Mouse (Mus musculus) gastrocnemius, postnatal 36 days (tissue): ENCODE data around the gene Sprr2a2. TPM values are rescaled to one million over a fixed set of nuclear protein-coding genes. Genes with fewer than 3 reads are reported as not detected.
"Not testable (repeated sequence)": the region's sequence is repeated elsewhere in the genome, so short reads cannot be mapped to it uniquely, and the experiment has no call there.

Experiments
- DNase-seq, 2 experiments: peaks; one replicate each; pipeline ENCODE4 v3.0.0; 2022
- intact Hi-C: fragments of 180-260 bp; cut with DNase I; formaldehyde crosslinking; loops from one replicate; pipeline ENCODE4 v1.15.1; 2025
- long read RNA-seq, 2 experiments: library from polyadenylated mRNA; stranded (forward); transcript quantifications; one replicate each; pipeline ENCODE4 v2.0.0; 2021
- total RNA-seq, 2 experiments: library from RNA; stranded (reverse); gene quantifications; 2 replicates each; pipeline ENCODE4 v1.2.3; 2021

Sprr2a2 gene
- total RNA-seq = not detected
- long read RNA-seq, experiment 1 = 0 reads
- long read RNA-seq, experiment 2 = 0 reads

DNA sequence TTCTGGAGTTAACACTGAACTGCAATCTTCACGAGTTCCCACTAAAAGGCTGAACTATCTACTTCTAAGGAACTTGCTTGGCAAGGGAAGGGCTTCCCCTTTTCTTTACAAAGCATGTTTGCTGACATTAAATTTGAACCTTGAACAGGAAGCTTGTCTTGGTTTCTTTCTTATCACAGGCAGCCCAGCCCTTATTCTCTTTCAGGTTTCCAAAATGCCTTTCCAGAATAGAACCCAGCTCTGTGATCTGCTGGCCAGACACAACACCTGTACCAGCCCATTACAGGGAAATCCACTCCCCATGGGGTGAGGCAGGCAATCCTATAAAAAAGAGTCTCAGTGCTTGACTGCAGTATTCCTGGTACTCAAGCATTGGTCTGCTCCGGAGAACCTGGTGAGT is at the start of gene Sprr2a2, which contains the start of gene Sprr2a1:
Gene Sprr2a2, plus strand, starts transcription at position 352 of the 400 bp plus-strand sequence.
Gene Sprr2a1, plus strand, starts transcription at position 231 of the 400 bp plus-strand sequence.
- DNase-seq, intact Hi-C loops: not testable (repeated sequence)

DNA sequence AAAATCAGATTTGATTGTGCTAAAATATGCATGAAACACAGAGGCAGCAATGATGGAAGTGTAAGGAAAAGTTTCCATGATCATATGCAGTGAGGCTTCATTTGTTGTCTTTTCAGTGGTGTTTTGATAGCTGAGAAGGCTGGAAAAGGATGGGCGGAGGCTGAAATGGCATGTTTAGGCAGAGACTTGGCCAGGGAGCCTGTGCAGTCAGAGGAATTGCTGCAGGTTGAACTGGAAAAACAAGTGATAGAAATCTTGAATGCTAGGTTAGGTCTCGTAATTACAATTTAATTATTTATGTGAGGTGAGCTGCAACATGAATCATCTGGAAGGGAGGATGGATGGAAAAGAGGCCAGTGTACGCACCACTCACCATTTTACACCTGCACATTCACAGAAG is 45.9 kb upstream of the Sprr2a2 start:
- intact Hi-C loops = no loop called here
- no peak for DNase-seq

DNA sequence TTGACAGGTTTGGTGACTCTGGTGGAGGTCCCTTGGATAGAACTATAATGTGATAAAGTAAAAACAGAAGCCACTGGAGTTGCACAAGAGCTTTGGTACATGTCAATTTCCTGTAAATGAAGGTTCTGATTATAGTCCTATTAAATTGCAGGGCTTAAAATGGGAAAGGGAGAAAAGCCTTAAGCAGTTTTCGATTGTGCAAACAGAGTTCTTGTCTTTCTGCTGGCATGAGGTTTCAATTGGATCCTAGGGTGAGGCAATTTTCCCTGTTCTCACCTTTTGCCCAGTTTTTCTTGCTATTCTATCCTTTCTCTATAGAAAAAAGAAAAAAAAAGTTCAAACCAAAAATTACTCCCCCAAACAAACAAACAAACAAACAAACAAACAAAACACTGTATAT is 38.8 kb upstream of the Sprr2a2 start:
- intact Hi-C loops = no loop called here
- no peak for DNase-seq

DNA sequence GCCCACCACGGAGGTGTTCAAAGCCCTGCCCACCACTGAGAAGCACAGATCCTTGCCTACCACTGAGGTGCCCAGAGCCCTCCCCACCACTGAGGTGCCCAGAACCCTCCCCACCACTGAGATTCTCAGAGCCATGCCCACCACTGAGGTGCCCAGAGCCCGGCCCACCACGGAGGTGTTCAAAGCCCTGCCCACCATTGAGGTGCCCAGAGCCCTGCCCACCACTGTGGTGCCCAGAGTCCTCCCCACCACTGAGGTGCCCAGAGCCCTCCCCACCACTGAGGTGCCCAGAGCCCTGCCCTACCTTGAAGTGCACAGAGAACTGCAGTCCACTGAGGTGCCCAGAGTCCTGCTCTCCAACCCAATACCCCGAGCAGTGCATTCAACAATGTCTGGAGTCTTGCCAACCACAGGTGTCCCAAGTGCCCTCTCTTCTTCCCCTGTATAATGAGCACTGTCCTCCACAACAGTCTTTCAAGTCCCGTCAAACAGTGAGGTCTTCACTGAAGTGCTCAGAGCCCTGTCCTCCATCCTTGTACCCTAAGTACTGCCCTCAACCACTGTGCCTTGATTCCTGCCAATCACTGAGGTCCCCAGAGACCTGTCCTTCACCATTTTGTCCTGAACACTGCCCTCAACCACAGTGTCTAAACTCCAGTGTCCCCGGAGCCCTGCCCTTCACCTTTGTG is 20.1 kb upstream of the Sprr2a2 start:
- DNase-seq = no peak
- intact Hi-C loops = no loop called here

DNA sequence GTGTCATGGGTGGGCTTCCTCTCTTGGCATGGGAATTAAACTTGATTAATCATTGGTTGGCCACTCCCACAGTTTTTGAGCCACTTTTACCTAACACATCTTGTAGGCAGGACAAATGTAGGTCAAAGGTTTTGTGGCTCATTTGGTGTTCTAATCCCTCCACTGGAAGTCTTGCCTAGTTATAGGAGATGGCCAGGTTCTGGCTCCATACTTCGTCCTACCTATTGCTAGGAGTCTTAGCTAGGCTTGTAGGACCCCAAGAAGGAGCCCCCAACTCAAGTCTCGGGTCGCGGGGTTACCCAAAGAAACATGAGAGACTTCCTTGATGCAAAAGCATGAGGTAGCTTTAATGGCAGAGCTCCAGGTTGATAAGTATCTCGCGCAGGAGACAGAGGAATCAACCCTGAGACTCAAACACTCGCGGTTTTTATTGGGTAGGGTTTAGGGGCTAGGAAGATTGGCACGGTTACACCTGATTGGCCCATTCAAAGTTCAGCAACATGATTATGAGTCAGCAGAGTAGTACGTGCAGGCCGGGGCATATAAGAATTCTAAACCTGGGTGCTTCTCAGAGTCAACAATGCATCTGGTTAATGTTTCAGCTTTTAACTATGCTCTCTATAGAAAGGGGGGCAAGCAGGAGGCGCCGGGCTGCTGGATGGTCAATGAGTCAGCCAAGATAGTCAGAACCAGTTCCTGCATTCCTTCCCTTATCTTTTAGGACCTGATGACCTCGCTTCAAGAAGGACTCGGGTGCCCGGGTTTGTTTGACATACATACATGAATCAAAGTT is 4.4 kb upstream of the Sprr2a2 start:
- DNase-seq, intact Hi-C loops: not testable (repeated sequence)

DNA sequence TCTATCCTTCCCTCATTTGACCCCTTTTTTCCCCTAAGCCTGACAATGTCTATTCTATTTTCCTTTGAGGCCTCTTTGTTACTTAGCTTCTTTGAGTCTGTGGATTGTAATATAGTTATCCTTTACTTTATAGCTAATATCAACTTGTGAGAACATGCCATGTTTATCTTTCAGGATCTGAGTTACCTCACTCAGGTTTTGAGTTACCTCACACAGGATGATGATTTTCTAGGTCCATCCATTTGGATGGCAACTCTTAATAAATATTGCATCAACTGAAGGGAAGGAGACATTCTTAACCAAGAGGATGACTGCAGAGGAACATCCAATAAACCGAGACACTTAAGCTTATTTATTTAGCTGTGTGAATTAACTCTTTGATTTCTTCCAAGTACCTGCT is 3.7 kb upstream of the Sprr2a2 start:
- intact Hi-C loops, DNase-seq: not testable (repeated sequence)

DNA sequence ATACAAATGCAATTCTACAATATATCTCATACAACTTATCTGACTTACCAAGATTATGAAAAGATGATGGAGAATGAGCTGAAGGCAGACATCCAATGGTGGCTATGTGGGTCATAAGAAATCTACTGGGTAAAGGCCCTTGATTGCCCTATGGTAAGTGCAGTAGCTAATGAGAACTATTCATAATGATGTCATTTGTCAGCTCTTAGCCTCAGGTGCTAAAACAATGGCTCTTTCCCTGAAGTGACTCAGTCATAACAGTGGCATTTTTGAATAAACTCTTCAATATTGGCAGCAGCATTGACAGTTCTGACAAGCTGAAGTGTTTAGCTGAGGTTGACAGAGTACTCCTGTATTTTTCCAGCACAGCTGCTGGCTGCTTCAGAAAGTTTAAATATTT is 2.1 kb upstream of the Sprr2a2 start:
- not testable (repeated sequence) for DNase-seq

DNA sequence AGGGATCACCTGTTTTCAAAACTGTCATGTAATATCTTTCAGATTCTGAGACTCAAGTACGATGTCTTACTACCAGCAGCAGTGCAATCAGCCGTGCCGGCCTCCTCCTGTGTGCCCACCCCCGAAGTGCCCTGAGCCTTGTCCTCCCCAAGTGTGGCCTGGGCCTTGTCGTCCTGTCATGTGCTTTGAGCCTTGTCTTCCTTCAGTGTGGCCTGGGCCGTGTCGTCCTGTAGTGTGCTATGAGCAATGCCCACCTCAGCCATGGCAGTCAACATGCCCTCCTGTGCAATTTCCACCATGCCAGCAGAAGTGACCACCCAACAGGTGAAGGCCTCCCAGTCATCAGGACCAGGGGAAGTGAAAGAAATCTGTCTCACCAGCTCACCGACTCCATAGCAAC is 3.3 kb downstream of the Sprr2a2 start:
- intact Hi-C loops, DNase-seq: not testable (repeated sequence)

More for the DNA sequence above, 2.1 kb upstream of the Sprr2a2 start:
- intact Hi-C loops = not testable (repeated sequence)

DNA sequence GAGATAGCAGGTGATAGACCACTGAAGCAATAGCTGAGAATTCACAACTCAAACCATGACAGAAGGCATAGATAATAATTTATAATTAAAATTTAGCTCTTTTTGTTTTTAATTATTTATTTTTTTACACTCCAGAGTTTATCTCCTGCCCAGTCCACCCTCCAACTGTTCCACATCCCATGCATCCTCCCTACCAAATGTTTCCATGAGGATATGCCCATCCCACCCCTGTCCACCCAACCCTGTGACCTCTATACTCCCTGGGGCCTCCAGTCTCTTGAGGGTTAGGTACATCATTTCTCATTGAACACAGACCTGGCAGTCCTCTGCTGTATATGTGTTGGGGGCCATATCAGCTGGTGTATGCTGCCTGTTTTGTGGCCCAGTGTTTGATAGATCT is 8.0 kb downstream of the Sprr2a2 start:
- DNase-seq, intact Hi-C loops: not testable (repeated sequence)

DNA sequence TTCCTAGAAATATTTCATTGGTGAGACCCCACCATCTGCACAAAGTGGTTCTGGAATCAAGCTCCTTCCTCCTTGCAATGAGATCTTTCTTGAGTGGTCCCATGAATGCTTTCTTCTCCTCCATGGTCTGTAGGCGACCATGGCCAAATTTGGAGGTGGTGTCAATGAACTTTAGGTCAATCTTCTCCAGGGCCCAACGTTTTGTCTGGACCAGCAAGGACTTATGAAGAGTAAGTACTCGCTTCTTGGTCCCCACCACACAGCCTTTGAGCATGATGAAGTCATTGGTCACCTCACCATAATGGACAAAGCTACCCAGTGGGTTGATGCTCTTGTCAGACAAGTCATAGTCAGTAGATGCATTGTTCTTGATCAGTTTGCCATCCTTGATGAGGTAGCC is 11.7 kb downstream of the Sprr2a2 start:
- DNase-seq, intact Hi-C loops: not testable (repeated sequence)

DNA sequence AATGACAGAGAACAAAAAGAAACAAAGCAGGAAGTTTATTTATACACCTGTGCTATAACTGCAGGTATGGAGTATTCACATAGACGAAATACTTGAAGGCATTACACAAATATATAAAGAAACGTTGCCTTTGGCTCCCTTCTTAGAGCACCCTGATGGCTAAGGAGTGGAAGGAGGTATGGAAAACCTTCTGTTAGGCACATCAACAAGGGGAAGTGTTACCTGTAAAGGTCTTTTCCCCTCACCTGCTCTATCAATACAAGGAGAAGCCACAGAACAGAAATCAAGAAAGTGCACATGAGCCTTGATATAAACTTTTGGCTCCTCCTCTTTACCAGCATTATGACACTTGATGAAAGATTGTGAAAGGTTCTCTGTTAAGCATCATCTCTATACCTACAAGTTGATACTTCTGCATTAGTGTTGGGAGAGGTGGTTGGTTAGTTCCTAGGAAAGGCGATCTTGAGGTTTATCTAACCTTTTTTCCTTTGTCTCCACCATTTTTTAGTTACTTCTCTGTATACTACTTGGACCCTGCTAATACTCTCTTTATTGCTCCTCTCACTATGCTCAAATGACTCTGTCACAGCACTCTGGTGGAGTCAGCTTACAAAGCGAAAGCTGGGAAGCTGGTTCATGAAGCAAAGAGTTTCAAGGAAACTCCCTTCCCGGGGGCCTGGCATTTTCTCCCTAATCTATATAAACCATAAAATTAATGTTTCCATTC is 20.9 kb downstream of the Sprr2a2 start:
- DNase-seq, intact Hi-C loops: not testable (repeated sequence)

DNA sequence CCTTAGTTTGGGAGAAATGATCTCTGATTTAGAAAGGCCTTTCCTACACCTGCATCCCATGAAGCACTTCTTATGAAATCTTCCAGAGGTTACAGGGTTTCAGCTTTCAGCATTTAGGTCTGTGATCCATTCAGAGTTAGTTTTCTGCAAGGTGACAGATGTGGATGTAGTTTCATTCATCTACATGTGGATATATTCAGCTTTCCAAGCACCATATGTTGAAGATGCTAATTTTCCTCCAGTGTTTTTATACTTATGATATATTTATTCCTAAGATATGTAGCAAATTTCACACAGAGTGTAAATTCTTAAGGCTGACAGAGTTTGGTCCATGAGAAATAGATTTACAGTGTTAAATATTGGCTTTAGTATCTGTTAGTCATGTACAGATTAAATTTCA is 23.0 kb downstream of the Sprr2a2 start:
- intact Hi-C loops = not testable (repeated sequence)

DNA sequence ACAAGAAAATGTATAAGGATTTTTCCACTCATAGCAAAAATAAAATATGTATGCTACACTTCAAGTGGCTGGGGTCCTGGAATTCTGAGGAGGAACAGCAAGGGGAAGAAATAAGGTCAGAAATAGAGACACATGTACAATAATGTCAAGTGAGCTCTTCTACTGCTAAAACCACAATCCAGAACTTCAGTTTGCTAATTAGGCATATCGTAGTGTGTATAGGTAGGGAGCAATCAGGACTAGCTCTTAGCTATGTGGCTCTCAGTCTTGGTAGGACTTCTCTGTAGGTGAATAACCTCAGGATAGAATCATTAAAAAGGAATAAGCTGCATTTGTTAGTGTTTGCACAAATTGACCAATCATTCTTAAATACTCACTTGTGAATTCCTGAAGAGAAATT is 23.5 kb downstream of the Sprr2a2 start:
- intact Hi-C loops, DNase-seq: not testable (repeated sequence)

More for the DNA sequence above, 23.0 kb downstream of the Sprr2a2 start:
- DNase-seq = not testable (repeated sequence)

DNA sequence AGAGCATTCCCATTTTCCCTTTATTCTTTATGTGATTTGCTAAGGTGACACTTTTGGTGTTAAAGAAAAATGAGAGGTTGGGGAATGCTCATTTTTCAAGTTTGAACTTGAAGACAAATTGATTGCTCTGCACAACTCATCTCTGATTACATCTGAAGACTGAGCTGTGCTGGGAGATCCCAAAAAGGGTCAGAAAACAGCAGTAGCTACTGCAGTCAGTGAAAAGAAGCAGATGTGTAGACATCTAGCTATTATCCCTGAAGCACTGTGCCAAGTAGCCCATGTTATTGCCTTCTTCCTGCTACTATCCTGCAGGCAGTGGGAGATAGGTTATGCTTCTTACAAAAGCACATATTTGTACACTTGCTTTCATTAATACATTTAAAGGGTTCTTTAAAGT is 29.1 kb downstream of the Sprr2a2 start:
- intact Hi-C loops, DNase-seq: not testable (repeated sequence)

DNA sequence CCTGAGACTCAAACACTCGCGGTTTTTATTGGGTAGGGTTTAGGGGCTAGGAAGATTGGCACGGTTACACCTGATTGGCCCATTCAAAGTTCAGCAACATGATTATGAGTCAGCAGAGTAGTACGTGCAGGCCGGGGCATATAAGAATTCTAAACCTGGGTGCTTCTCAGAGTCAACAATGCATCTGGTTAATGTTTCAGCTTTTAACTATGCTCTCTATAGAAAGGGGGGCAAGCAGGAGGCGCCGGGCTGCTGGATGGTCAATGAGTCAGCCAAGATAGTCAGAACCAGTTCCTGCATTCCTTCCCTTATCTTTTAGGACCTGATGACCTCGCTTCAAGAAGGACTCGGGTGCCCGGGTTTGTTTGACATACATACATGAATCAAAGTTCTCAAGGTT is 30.5 kb downstream of the Sprr2a2 start:
- not testable (repeated sequence) for DNase-seq

DNA sequence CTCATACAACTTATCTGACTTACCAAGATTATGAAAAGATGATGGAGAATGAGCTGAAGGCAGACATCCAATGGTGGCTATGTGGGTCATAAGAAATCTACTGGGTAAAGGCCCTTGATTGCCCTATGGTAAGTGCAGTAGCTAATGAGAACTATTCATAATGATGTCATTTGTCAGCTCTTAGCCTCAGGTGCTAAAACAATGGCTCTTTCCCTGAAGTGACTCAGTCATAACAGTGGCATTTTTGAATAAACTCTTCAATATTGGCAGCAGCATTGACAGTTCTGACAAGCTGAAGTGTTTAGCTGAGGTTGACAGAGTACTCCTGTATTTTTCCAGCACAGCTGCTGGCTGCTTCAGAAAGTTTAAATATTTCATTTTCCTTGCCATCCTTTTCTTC is 32.8 kb downstream of the Sprr2a2 start:
- DNase-seq, intact Hi-C loops: not testable (repeated sequence)

More for the DNA sequence above, 30.5 kb downstream of the Sprr2a2 start:
- intact Hi-C loops = not testable (repeated sequence)

DNA sequence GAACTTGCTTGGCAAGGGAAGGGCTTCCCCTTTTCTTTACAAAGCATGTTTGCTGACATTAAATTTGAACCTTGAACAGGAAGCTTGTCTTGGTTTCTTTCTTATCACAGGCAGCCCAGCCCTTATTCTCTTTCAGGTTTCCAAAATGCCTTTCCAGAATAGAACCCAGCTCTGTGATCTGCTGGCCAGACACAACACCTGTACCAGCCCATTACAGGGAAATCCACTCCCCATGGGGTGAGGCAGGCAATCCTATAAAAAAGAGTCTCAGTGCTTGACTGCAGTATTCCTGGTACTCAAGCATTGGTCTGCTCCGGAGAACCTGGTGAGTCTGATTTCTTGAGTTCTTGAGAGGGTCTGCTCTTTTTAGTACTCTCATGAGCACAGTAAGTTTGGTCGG is 34.7 kb downstream of the Sprr2a2 start:
- DNase-seq, intact Hi-C loops: not testable (repeated sequence)

DNA sequence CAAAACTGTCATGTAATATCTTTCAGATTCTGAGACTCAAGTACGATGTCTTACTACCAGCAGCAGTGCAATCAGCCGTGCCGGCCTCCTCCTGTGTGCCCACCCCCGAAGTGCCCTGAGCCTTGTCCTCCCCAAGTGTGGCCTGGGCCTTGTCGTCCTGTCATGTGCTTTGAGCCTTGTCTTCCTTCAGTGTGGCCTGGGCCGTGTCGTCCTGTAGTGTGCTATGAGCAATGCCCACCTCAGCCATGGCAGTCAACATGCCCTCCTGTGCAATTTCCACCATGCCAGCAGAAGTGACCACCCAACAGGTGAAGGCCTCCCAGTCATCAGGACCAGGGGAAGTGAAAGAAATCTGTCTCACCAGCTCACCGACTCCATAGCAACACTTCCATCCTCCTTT is 38.1 kb downstream of the Sprr2a2 start:
- intact Hi-C loops, DNase-seq: not testable (repeated sequence)

DNA sequence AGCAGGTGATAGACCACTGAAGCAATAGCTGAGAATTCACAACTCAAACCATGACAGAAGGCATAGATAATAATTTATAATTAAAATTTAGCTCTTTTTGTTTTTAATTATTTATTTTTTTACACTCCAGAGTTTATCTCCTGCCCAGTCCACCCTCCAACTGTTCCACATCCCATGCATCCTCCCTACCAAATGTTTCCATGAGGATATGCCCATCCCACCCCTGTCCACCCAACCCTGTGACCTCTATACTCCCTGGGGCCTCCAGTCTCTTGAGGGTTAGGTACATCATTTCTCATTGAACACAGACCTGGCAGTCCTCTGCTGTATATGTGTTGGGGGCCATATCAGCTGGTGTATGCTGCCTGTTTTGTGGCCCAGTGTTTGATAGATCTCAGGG is 42.8 kb downstream of the Sprr2a2 start:
- intact Hi-C loops, DNase-seq: not testable (repeated sequence)

DNA sequence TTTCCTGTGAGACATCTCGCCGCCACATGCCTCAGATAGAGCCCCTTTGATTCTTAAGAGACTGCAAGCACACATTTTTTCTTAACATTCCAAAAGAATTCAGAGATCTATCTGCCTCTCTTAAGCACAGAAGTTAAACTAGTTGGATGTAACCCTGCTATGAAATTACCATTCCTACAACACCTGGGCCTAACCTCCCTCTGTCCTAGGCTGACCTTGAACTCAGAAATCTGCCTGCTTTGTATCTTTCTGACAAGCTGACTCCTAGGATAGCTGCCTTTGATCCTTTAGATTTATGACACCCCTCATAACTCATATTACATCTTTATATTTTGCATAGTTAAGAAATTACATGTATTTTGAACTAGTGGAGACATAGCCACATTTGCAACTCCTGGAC is 47.7 kb downstream of the Sprr2a2 start:
- intact Hi-C loops, DNase-seq: not testable (repeated sequence)
